Mouse (Mus musculus) lung, adult 18-20 months (tissue): Measurements from ENCODE around the gene Clmp.
"Not testable (repeated sequence)": the region's sequence is repeated elsewhere in the genome, so short reads cannot be mapped to it uniquely, and the experiment has no call there.

ENCODE experiments used
- DNase-seq, 2 experiments: peaks; one replicate each; pipeline ENCODE4 v3.0.0; 2022; ENCODE audit warnings: mixed read lengths in 2 of 2

The Clmp gene

GRCm38 (mm10) chr9:40732302-40732701, 46.5 kb downstream of the Clmp start:
- no peak for DNase-seq

GRCm38 (mm10) chr9:40737117-40737516, 51.4 kb downstream of the Clmp start:
- DNase-seq = no peak

- no peak for DNase-seq
Measured at GRCm38 (mm10) chr9:40743525-40744034, 57.8 kb downstream of the Clmp start.

- DNase-seq = peak; percentile 23 to 31
Measured at GRCm38 (mm10) chr9:40744233-40744632, 58.5 kb downstream of the Clmp start.

- no peak for DNase-seq
Measured at GRCm38 (mm10) chr9:40746796-40747195, 61.0 kb downstream of the Clmp start.

GRCm38 (mm10) chr9:40747249-40747648, 61.5 kb downstream of the Clmp start:
- DNase-seq = no peak

- DNase-seq = no peak
Measured at GRCm38 (mm10) chr9:40749832-40750620, 64.3 kb downstream of the Clmp start.

GRCm38 (mm10) chr9:40751749-40752148, 66.0 kb downstream of the Clmp start:
- DNase-seq = no peak

GRCm38 (mm10) chr9:40756401-40756800, 70.6 kb downstream of the Clmp start:
- DNase-seq = peak; percentile 33 to 58

GRCm38 (mm10) chr9:40757105-40757626, 71.4 kb downstream of the Clmp start:
- peak; percentile 56 to 61 for DNase-seq

- peak; percentile 75 to 78 for DNase-seq
Measured at GRCm38 (mm10) chr9:40757685-40758270, 72.0 kb downstream of the Clmp start.

- no peak for DNase-seq
Measured at GRCm38 (mm10) chr9:40762354-40762753, 76.6 kb downstream of the Clmp start.

- DNase-seq = no peak
Measured at GRCm38 (mm10) chr9:40764887-40765580, 79.3 kb downstream of the Clmp start.

- peak; percentile 72 to 80 for DNase-seq
Measured at GRCm38 (mm10) chr9:40765581-40765940, 79.8 kb downstream of the Clmp start.

GRCm38 (mm10) chr9:40766058-40766605, 80.4 kb downstream of the Clmp start:
- DNase-seq = no peak

GRCm38 (mm10) chr9:40767946-40768345, 82.2 kb downstream of the Clmp start:
- DNase-seq = no peak

GRCm38 (mm10) chr9:40772246-40772645, 86.5 kb downstream of the Clmp start:
- no peak for DNase-seq

- DNase-seq = not testable (repeated sequence)
Measured at GRCm38 (mm10) chr9:40773142-40773541, 87.4 kb downstream of the Clmp start.

- DNase-seq = no peak
Measured at GRCm38 (mm10) chr9:40773869-40774268, 88.1 kb downstream of the Clmp start.

GRCm38 (mm10) chr9:40776044-40776443, 90.3 kb downstream of the Clmp start:
- DNase-seq = no peak

- DNase-seq = peak; percentile 50 to 71
Measured at GRCm38 (mm10) chr9:40776459-40777248, 90.9 kb downstream of the Clmp start.

GRCm38 (mm10) chr9:40780111-40780510, 94.3 kb downstream of the Clmp start:
- DNase-seq = no peak
